Mouse (Mus musculus) midbrain, embryonic 16.5 days (tissue): ENCODE measurements around the gene Rnf4. TPM values are rescaled to one million over a fixed set of nuclear protein-coding genes. Genes with fewer than 3 reads are reported as not detected.

Experiments used
- ATAC-seq: fragments of 200-750 bp; cut with Nextera tagmentation; 2 replicates; pipeline ENCODE4 v1.8.0; 2017; ENCODE audit warnings: moderate TSS enrichment
- H3K27ac ChIP-seq: fragments of 300-500 bp; sonication (generic); 2 replicates; pipeline ENCODE4 v1.5.1; 2014; ENCODE audit warnings: mild to moderate bottlenecking, low read length, mixed read lengths
- H3K27me3 ChIP-seq: fragments of 300-500 bp; sonication (generic); 2 replicates; pipeline ENCODE4 v1.6.1; 2014; ENCODE audit warnings: low read depth, low read length, mixed read lengths; ENCODE audit not compliant: control insufficient read depth, insufficient read depth
- H3K36me3 ChIP-seq: fragments of 300-500 bp; sonication (generic); 2 replicates; pipeline ENCODE4 v1.6.1; 2014; ENCODE audit warnings: mild to moderate bottlenecking, low read length, moderate library complexity, mixed read lengths; ENCODE audit not compliant: control insufficient read depth, insufficient read depth
- H3K4me1 ChIP-seq: fragments of 300-500 bp; sonication (generic); 2 replicates; pipeline ENCODE4 v1.6.1; 2014; ENCODE audit warnings: mild to moderate bottlenecking, low read length, mixed read lengths; ENCODE audit not compliant: control insufficient read depth, insufficient read depth
- H3K4me2 ChIP-seq: fragments of 300-500 bp; sonication (generic); 2 replicates; pipeline ENCODE4 v1.6.1; 2014; ENCODE audit warnings: mild to moderate bottlenecking, low read length, mixed read lengths
- H3K4me3 ChIP-seq: fragments of 300-500 bp; sonication (generic); 2 replicates; pipeline ENCODE4 v1.5.1; 2014; ENCODE audit warnings: low read depth, mild to moderate bottlenecking, low read length, moderate library complexity, mixed read lengths
- H3K9ac ChIP-seq: fragments of 300-500 bp; sonication (generic); 2 replicates; pipeline ENCODE4 v1.6.1; 2014; ENCODE audit warnings: low read depth, low read length, mixed read lengths
- H3K9me3 ChIP-seq: fragments of 300-500 bp; sonication (generic); replicated peaks from 2 replicates; pipeline ENCODE4 v1.6.1; 2014; ENCODE audit warnings: mild to moderate bottlenecking, low read length, mixed read lengths; ENCODE audit not compliant: control insufficient read depth, poor library complexity, severe bottlenecking
- WGBS: fragments of 180-500 bp; shearing (Covaris S2); extraction: QIAGEN DNeasy Blood & Tissue Kit; methylation state at CpG from one replicate; pipeline ENCODE4 v1.1.7; 2014; 5-methylcytosine and 5-hydroxymethylcytosine counted together
- polyA plus RNA-seq: library from polyadenylated mRNA; unstranded; fragments of >200 nt; fragmentation: Nextera tagmentation; extraction: Ambion mirVana; gene quantifications from 2 replicates; pipeline ENCODE4 v1.2.1, GENCODE M21; 2015

The Rnf4 gene
- polyA plus RNA-seq, 1 experiment from 2014 or later, result 131 TPM

GRCm38 (mm10) chr5:34363115-34363514 lies 27.0 kb downstream of the Rnf4 start:
- Histone ChIP-seq H3K9me3 (no peaks in the 10 kb centered on the region), H3K36me3 (peaks cover 4% of the 10 kb centered on the region; the same call in 1 of the 2 replicates), H3K27ac (no peak overlapping the region), H3K4me3 (no peak overlapping the region), H3K27me3 (no peaks in the 10 kb centered on the region), H3K4me1 (no peaks in the 10 kb centered on the region), H3K9ac (no peak overlapping the region), H3K4me2 (no peak overlapping the region)
- ATAC-seq, result no peak

DNA sequence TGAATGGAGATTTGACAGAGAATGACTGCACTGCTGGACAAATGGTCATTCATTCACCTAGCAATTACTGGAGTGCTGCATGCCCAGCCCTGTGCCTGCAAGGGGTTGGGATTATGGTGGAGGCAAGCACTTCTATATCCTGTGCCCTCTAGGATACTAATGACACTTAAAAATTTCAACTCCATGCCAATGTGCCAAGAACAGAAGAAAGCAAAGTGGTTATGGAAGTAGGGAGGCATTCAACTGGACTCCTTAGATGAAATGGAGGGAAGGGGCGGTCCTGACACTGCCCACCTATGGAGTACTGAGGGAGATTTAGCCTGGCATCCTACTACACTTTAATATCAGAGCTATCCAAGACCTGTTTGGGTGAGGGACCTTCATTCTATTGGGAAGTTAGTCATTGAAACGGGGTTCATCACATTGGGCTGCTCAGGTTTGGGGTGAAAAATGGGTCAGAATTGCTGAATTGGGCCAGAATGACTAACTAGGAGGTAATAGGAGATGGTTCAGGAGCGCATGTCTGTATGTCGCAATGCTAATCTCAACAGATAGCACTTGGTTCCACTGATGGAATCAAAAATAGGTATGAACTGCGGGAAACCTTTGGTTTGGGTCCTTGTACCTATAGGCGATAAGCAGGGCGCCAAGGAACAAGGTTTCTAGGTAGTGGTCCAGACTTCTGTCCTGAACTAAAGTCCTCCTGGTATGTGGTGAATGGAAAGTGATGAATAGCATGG lies 32.6 kb downstream of the Rnf4 start:
- ATAC-seq, result peak; percentile 14
- Histone ChIP-seq H3K27ac (peak overlapping the region; percentile 88), H3K9me3 (no peaks in the 10 kb centered on the region), H3K4me3 (peak overlapping the region; percentile 94), H3K9ac (peak overlapping the region; percentile 65; the same call in 1 of the 2 replicates), H3K36me3 (no peaks in the 10 kb centered on the region), H3K4me2 (peak overlapping the region; percentile 56), H3K4me1 (peaks cover 23% of the 10 kb centered on the region), H3K27me3 (no peaks in the 10 kb centered on the region)
- 74% methylated on average over 7 of the region's 7 CpGs for WGBS

DNA sequence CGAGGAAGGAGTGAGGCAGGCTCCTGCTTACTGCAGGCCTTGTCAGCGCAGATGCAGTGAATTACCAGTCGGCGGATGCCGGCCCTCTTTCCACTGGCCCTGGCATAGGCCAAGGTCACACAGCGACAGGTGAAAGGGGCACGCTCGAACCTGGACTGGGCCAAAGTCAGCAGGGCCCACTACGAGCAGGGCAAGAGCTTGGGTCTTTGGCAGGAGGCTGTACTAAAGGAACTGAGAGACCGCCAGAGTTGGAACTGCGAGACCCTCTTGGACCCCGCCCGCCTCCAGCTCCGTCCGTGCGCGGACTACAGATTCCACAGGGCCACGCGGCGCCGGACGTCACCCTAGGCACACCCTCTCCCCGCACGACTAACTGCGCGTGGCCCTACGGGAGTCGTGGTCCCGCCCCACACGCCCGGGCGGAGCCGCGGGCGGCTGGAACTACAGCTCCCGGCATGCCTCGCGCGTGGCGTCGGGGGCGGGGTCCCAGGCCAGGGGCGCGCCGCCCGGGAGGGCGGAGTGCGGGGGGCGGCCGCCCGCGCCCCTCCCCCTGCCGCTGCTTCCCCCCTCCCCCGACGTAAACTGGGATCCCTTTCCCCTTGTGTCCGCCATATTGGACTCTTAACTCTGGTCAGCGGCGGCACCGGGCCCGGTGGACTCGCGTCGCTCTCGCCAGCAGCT lies 33.4 kb downstream of the Rnf4 start, which contains the start of gene Fam193a:
Gene Fam193a (plus strand): TSS at position 593 of the 681 bp plus-strand sequence.
- H3K27ac ChIP-seq, result peak within 1 kb of the TSS; percentile 88
- H3K9me3 ChIP-seq, result no peaks in the 10 kb centered on the region
- no peaks in the 10 kb centered on the region for H3K27me3 ChIP-seq
- H3K36me3 ChIP-seq, result no peaks in the 10 kb centered on the region
- peak within 1 kb of the TSS; percentile 94 for H3K4me3 ChIP-seq
- peak within 1 kb of the TSS; percentile 90 for H3K9ac ChIP-seq
- H3K4me2 ChIP-seq, result peak within 1 kb of the TSS; percentile 71
- ATAC-seq, result peak; percentile 99
- WGBS, result under 1% methylated on average over 49 of the region's 64 CpGs
- H3K4me1 ChIP-seq, result peaks cover 28% of the 10 kb centered on the region

GRCm38 (mm10) chr5:34370022-34370823 lies 34.1 kb downstream of the Rnf4 start:
- peak; percentile 1; the same call in 1 of the 2 replicates for ATAC-seq
- Histone ChIP-seq H3K27me3 (no peaks in the 10 kb centered on the region), H3K4me3 (peak overlapping the region; percentile 94), H3K27ac (peak overlapping the region; percentile 87), H3K9ac (peak overlapping the region; percentile 90), H3K4me2 (peak overlapping the region; percentile 71), H3K36me3 (no peaks in the 10 kb centered on the region), H3K9me3 (no peaks in the 10 kb centered on the region), H3K4me1 (peaks cover 28% of the 10 kb centered on the region)
- WGBS, result under 1% methylated on average over 81 of the region's 114 CpGs

DNA sequence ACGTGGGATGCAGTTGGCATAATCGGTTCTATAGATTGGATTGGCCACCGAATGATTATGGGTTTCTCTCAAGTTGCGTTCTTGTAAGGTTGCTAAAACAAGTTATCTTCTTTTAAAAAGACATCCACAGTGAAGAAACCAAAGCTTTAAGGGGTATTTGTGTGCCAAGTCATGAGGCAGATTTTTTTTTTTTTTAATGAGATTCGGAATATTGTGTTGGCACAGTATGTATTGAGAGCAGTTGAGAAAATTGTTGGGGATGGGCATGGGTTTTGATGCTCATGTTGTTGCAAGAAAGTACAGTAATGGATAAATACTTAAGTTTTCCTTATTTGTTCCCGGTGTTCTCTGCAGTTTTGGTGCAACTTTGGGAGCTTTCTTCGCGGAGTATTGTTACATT lies 34.8 kb downstream of the Rnf4 start:
- H3K27ac ChIP-seq, result peak overlapping the region; percentile 87
- peak overlapping the region; percentile 71 for H3K4me2 ChIP-seq
- H3K9ac ChIP-seq, result peak overlapping the region; percentile 90
- no peaks in the 10 kb centered on the region for H3K36me3 ChIP-seq
- no peak for ATAC-seq
- 29% methylated on average over 8 of the region's 8 CpGs for WGBS
- H3K4me3 ChIP-seq, result peak overlapping the region; percentile 94
- H3K9me3 ChIP-seq, result no peaks in the 10 kb centered on the region
- peaks cover 28% of the 10 kb centered on the region for H3K4me1 ChIP-seq
- H3K27me3 ChIP-seq, result no peaks in the 10 kb centered on the region

DNA sequence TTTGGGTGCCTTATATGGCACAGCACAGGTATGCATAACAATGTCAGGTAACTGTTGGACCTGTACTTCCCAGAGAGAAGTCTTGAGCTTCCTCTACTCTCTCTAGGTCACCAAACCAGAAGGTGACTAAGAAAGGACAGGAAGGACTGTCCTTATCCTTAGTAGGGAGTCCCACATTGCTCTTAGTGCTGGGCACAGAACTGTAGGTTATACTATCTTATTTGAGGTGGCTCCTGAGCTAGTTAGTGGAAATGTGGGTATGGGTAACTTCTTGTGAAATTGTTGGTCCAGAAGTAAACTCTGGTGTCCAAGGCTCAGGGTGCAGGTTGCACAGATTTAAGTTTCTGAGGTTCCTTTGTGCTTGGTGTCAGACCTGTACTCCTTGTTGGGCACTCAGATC lies 36.1 kb downstream of the Rnf4 start:
- ATAC-seq, result no peak
- Histone ChIP-seq H3K27me3 (no peaks in the 10 kb centered on the region), H3K4me1 (peaks cover 28% of the 10 kb centered on the region), H3K27ac (no peak overlapping the region), H3K4me2 (peak overlapping the region; percentile 32), H3K36me3 (no peaks in the 10 kb centered on the region), H3K9me3 (no peaks in the 10 kb centered on the region), H3K4me3 (no peak overlapping the region), H3K9ac (no peak overlapping the region)

DNA sequence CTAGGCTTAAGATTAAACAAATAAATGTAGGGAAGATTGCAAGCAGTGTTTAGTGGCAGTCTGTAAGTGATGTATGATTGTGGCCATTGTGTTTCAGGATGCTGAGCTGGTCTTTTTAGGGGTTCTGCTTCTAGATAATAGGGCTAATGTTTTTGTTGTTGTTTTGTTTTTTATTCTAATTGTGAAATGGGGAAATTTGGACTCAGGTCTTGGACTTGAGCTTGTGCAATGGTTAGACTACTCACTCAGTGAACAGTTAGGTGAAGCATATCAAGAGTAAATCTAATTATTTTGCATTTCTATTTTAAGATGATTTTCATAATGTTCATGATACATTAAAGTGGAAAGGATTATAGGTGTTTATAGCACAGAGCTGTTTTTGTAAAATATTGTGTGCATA lies 36.5 kb downstream of the Rnf4 start:
- Histone ChIP-seq H3K4me1 (peaks cover 28% of the 10 kb centered on the region), H3K9me3 (no peaks in the 10 kb centered on the region), H3K4me2 (peak overlapping the region; percentile 32; the same call in 1 of the 2 replicates), H3K27me3 (no peaks in the 10 kb centered on the region), H3K4me3 (no peak overlapping the region), H3K36me3 (no peaks in the 10 kb centered on the region), H3K9ac (no peak overlapping the region), H3K27ac (no peak overlapping the region)
- no peak for ATAC-seq

GRCm38 (mm10) chr5:34378787-34379186 lies 42.7 kb downstream of the Rnf4 start:
- no peak overlapping the region for H3K4me3 ChIP-seq
- no peaks in the 10 kb centered on the region for H3K36me3 ChIP-seq
- no peak overlapping the region for H3K9ac ChIP-seq
- no peaks in the 10 kb centered on the region for H3K9me3 ChIP-seq
- peaks cover 5% of the 10 kb centered on the region; the same call in 1 of the 2 replicates for H3K4me1 ChIP-seq
- H3K27ac ChIP-seq, result no peak overlapping the region
- no peaks in the 10 kb centered on the region for H3K27me3 ChIP-seq
- no peak overlapping the region for H3K4me2 ChIP-seq
- ATAC-seq, result no peak
